Comparison of ENCODE assay signal across 19 mouse cellular contexts in genomic region chr5:122345777-122346176, GRCm38 (mm10). TPM values are rescaled to one million over a fixed set of nuclear protein-coding genes. Genes with fewer than 3 reads are reported as not detected.
DNase-seq lines count a peak whose midpoint lies in the region; ATAC-seq and TF ChIP-seq lines count a peak whose summit lies in the region.
"Had no signal": no experiment of that assay in that cellular context is flagged by ENCODE, and none has a peak within 500 bp of the region (broad histone marks: within the 10 kb centered on the region; RNA-seq: fewer than 3 reads in every experiment).

No protein-coding gene starts in this region.

- ATAC-seq in forebrain, postnatal 0 days, result no peak
- ATAC-seq in forebrain, embryonic 15.5 days (replicated peaks), result no peak
- ATAC-seq: activated CD4-positive, CD25-positive, alpha-beta regulatory T cell, adult 4 months had no signal

- H3K4me3 ChIP-seq in forebrain, postnatal 0 days (ENCODE audit: low read depth, low read length), result no peak overlapping the region
- no peak overlapping the region for H3K4me3 ChIP-seq in forebrain, embryonic 15.5 days
- H3K4me3 ChIP-seq in left cerebral cortex, adult 2 months, result no peak overlapping the region
- H3K4me3 ChIP-seq: heart, embryonic 15.5 days; limb, embryonic 15.5 days had no signal

- no peak overlapping the region for H3K27ac ChIP-seq in forebrain, postnatal 0 days (ENCODE audit: low read depth, low read length)
- no peak overlapping the region for H3K27ac ChIP-seq in forebrain, embryonic 15.5 days (replicated peaks)
- H3K27ac ChIP-seq in left cerebral cortex, adult 2 months, result no peak overlapping the region
- H3K27ac ChIP-seq: heart, embryonic 15.5 days; limb, embryonic 15.5 days had no signal

- no peaks in the 10 kb centered on the region for H3K9me3 ChIP-seq in forebrain, postnatal 0 days (ENCODE audit: low read length)
- H3K9me3 ChIP-seq in forebrain, embryonic 15.5 days, result no peaks in the 10 kb centered on the region
- H3K9me3 ChIP-seq: heart, embryonic 15.5 days; limb, embryonic 15.5 days had no signal

- no peak overlapping the region for H3K9ac ChIP-seq in forebrain, postnatal 0 days
- H3K9ac ChIP-seq in forebrain, embryonic 15.5 days (replicated peaks), result no peak overlapping the region
- H3K9ac ChIP-seq: heart, embryonic 15.5 days; limb, embryonic 15.5 days had no signal

- no peaks in the 10 kb centered on the region for H3K27me3 ChIP-seq in forebrain, postnatal 0 days (ENCODE audit: insufficient read depth, low read length)
- no peaks in the 10 kb centered on the region for H3K27me3 ChIP-seq in forebrain, embryonic 15.5 days
- H3K27me3 ChIP-seq: heart, embryonic 15.5 days; limb, embryonic 15.5 days had no signal

- peak; percentile 27; the same call in 1 of the 2 replicates for TF ChIP-seq CTCF in forebrain, postnatal 0 days (IDR thresholded peaks at IDR 0.05; ENCODE audit: low read depth)
- TF ChIP-seq CTCF in left cerebral cortex, adult 2 months (IDR thresholded peaks at IDR 0.05), result peak; percentile 9

- DNase-seq in forebrain, postnatal 0 days, result no peak
- DNase-seq in left cerebral cortex, adult 2 months (ENCODE audit: extremely low spot score in 1 of 2, low spot score in 2 of 2), result no peak
- DNase-seq in left cerebral cortex, adult 18-20 months (ENCODE audit: low spot score in 2 of 2), result no peak
- DNase-seq in thymus, postnatal 14 days, result peak; percentile 25
- DNase-seq in thymus, postnatal 25 days, result no peak
- DNase-seq in gastrocnemius, postnatal 14 days, result no peak
- DNase-seq: adrenal gland, postnatal 10 days; B cell, adult 2 months; embryo, embryonic 11 days; heart, adult 18-20 months; heart, postnatal 4 days; kidney, adult 9 months; kidney, postnatal 4 days; lung, postnatal 4 days; thymus, adult 18-20 months had no signal

- intact Hi-C loops in left cerebral cortex, adult 2 months (cut with DNase I), result loop anchor here (5.0 kb wide), 1 partner anchor 218 kb away; no protein-coding TSS in a partner anchor
- intact Hi-C loops in gastrocnemius, postnatal 14 days (cut with DNase I; ENCODE audit: low total_unique reads), result loop anchor here (10.0 kb wide), 1 partner anchor 211 kb away; no protein-coding TSS in a partner anchor

- 77% methylated on average over 4 of the region's 4 CpGs for WGBS in forebrain, postnatal 0 days
- 79% methylated on average over 4 of the region's 4 CpGs for WGBS in forebrain, embryonic 15.5 days

- H3K36me3 ChIP-seq in forebrain, postnatal 0 days (ENCODE audit: insufficient read depth), result no peaks in the 10 kb centered on the region
- no peaks in the 10 kb centered on the region for H3K36me3 ChIP-seq in forebrain, embryonic 15.5 days
- H3K36me3 ChIP-seq: heart, embryonic 15.5 days; limb, embryonic 15.5 days had no signal

- H3K4me1 ChIP-seq in forebrain, postnatal 0 days (ENCODE audit: insufficient read depth), result no peaks in the 10 kb centered on the region
- no peaks in the 10 kb centered on the region for H3K4me1 ChIP-seq in forebrain, embryonic 15.5 days
- H3K4me1 ChIP-seq: limb, embryonic 15.5 days had no signal

- no peak overlapping the region for H3K4me2 ChIP-seq in forebrain, postnatal 0 days (ENCODE audit: low read depth)
- H3K4me2 ChIP-seq in forebrain, embryonic 15.5 days (replicated peaks), result no peak overlapping the region
- H3K4me2 ChIP-seq: heart, embryonic 15.5 days; limb, embryonic 15.5 days had no signal

RNA-seq across cellular contexts. Expression of gene Rad9b, which starts 8.3 kb away (rescaled TPM):
- 16.4 and 20.0 TPM in 2 replicates for total RNA-seq in forebrain, postnatal 0 days (2014; rRNA removed)
- 14.1 and 14.6 TPM in 2 replicates for polyA plus RNA-seq in forebrain, postnatal 0 days (2015; fragmentation: Nextera tagmentation; extraction: Ambion mirVana)
- polyA plus RNA-seq in forebrain, embryonic 15.5 days (2015; fragmentation: Nextera tagmentation; extraction: Ambion mirVana), result 17.6 and 17.8 TPM in 2 replicates
- total RNA-seq in left cerebral cortex, adult 2 months (2021), result 1 to 10 TPM; 3.1 to 4.0 TPM
- 1 to 10 TPM; 2.5 to 4.0 TPM for total RNA-seq in left cerebral cortex, adult 18-20 months (2021)
- under 1 TPM; 0.47 to 0.73 TPM for total RNA-seq in gastrocnemius, postnatal 14 days (2021)

RNA-seq across cellular contexts. Expression of gene Vps29, which starts 8.4 kb away (rescaled TPM):
- total RNA-seq in forebrain, postnatal 0 days (2014; rRNA removed), result 142 and 157 TPM in 2 replicates
- 364 and 391 TPM in 2 replicates for polyA plus RNA-seq in forebrain, postnatal 0 days (2015; fragmentation: Nextera tagmentation; extraction: Ambion mirVana)
- polyA plus RNA-seq in forebrain, embryonic 15.5 days (2015; fragmentation: Nextera tagmentation; extraction: Ambion mirVana), result 252 and 266 TPM in 2 replicates
- total RNA-seq in left cerebral cortex, adult 2 months (2021), result 100 to 1,000 TPM; 180 to 190 TPM
- total RNA-seq in left cerebral cortex, adult 18-20 months (2021), result 100 to 1,000 TPM; 181 to 216 TPM
- 10 to 100 TPM; 48.9 to 50.1 TPM for total RNA-seq in gastrocnemius, postnatal 14 days (2021)

RNA-seq across cellular contexts. Expression of gene Gpn3, which starts 25.9 kb away (rescaled TPM):
- 31.2 and 37.6 TPM in 2 replicates for total RNA-seq in forebrain, postnatal 0 days (2014; rRNA removed)
- 41.0 and 44.2 TPM in 2 replicates for polyA plus RNA-seq in forebrain, postnatal 0 days (2015; fragmentation: Nextera tagmentation; extraction: Ambion mirVana)
- 47.7 and 52.4 TPM in 2 replicates for polyA plus RNA-seq in forebrain, embryonic 15.5 days (2015; fragmentation: Nextera tagmentation; extraction: Ambion mirVana)
- 10 to 100 TPM; 24.9 to 27.5 TPM for total RNA-seq in left cerebral cortex, adult 2 months (2021)
- 10 to 100 TPM; 24.9 to 27.6 TPM for total RNA-seq in left cerebral cortex, adult 18-20 months (2021)
- total RNA-seq in gastrocnemius, postnatal 14 days (2021), result 10 to 100 TPM; 20.0 to 26.6 TPM

RNA-seq across cellular contexts. Expression of gene Fam216a, which starts 26.4 kb away (rescaled TPM):
- total RNA-seq in forebrain, postnatal 0 days (2014; rRNA removed), result 136 and 141 TPM in 2 replicates
- polyA plus RNA-seq in forebrain, postnatal 0 days (2015; fragmentation: Nextera tagmentation; extraction: Ambion mirVana), result 147 and 150 TPM in 2 replicates
- polyA plus RNA-seq in forebrain, embryonic 15.5 days (2015; fragmentation: Nextera tagmentation; extraction: Ambion mirVana), result 133 and 135 TPM in 2 replicates
- 10 to 100 TPM; 68.0 to 73.4 TPM for total RNA-seq in left cerebral cortex, adult 2 months (2021)
- total RNA-seq in left cerebral cortex, adult 18-20 months (2021), result 10 to 100 TPM; 67.8 to 75.3 TPM
- total RNA-seq in gastrocnemius, postnatal 14 days (2021), result 1 to 10 TPM; 7.6 to 7.8 TPM

RNA-seq across cellular contexts. Expression of gene Arpc3, which starts 45.9 kb away (rescaled TPM):
- total RNA-seq in forebrain, postnatal 0 days (2014; rRNA removed), result 234 and 357 TPM in 2 replicates
- 171 and 225 TPM in 2 replicates for polyA plus RNA-seq in forebrain, postnatal 0 days (2015; fragmentation: Nextera tagmentation; extraction: Ambion mirVana)
- 165 and 193 TPM in 2 replicates for polyA plus RNA-seq in forebrain, embryonic 15.5 days (2015; fragmentation: Nextera tagmentation; extraction: Ambion mirVana)
- total RNA-seq in left cerebral cortex, adult 2 months (2021), result 100 to 1,000 TPM; 200 to 216 TPM
- total RNA-seq in left cerebral cortex, adult 18-20 months (2021), result 100 to 1,000 TPM; 194 to 229 TPM
- 10 to 100 TPM; 68.8 to 72.9 TPM for total RNA-seq in gastrocnemius, postnatal 14 days (2021)
